ENCODE assay signal across 13 mouse cellular contexts in the genomic region with DNA sequence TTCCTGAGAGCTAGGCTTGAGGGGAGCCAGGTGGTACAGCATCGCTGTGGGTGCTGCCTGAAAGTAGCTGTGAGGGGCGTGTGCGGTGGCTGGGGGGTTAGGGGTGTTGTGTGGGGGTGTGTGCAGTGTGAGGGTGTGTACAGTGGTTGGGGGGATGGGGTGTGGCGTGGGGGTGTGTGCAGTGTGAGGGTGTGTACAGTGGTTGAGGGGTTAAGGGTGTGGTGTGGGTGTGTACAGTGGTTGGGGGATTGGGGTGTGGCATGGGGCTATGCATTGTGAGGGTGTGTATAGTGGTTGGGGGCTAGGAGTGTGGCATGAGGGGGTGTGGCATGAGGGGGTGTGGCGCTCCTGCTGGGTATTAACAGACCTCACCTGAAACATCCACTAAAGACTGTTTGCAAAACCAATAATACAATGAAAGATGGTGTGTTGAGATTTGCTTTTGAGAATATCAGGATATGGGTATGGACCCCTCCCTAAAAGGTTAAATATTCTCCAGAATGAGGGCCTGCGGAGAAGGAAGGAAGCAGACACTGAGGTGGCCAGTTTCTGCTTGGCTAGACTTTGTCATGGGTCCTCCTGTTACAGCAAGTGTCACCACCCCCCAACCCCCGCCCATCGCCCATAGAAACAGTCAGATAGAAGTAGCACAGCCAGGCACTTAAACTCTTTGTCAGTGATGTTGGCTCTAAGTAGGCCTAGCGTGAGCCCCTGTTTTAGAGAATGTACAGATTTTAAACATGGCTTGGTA. TPM values are rescaled to one million over a fixed set of nuclear protein-coding genes. Genes with fewer than 3 reads are reported as not detected.
A peak's percentile ranks its signal among the peaks of the same experiment; 100 is the strongest.
DNase-seq lines count a peak whose midpoint lies in the region; ATAC-seq and TF ChIP-seq lines count a peak whose summit lies in the region.
"Had no signal": no experiment of that assay in that cellular context is flagged by ENCODE, and none has a peak within 500 bp of the region (broad histone marks: within the 10 kb centered on the region; RNA-seq: fewer than 3 reads in every experiment).

No protein-coding gene starts in this region.

- peaks cover 36% of the 10 kb centered on the region for H3K4me1 ChIP-seq in kidney, embryonic 15.5 days
- peaks cover 12 to 31% of the 10 kb centered on the region in 2 experiments for H3K4me1 ChIP-seq in ES-E14 (ENCODE audit: control insufficient read depth in 2 of 2, insufficient read depth in 2 of 2, low read length in 2 of 2, poor library complexity in 1 of 2)
- H3K4me1 ChIP-seq in embryonic facial prominence, embryonic 15.5 days: peaks cover 3% of the 10 kb centered on the region
- H3K4me1 ChIP-seq in liver, embryonic 15.5 days (replicated peaks): peaks cover 45% of the 10 kb centered on the region

- no peak for DNase-seq in kidney, adult 8-10 months
- no peak for DNase-seq in ES-E14 (ENCODE audit: low read depth, low spot score)
- DNase-seq in thymus, postnatal 4 days: no peak
- DNase-seq in frontal cortex, postnatal 10 days (ENCODE audit: low spot score in 2 of 2): no peak
- DNase-seq in spleen, postnatal 4 days (ENCODE audit: low spot score in 2 of 2): no peak
- DNase-seq: cerebellum, adult 18-20 months; gastrocnemius, postnatal 36 days; lung, adult 2 months had no signal

- H3K4me2 ChIP-seq in kidney, embryonic 15.5 days: no peak overlapping the region
- H3K4me2 ChIP-seq in embryonic facial prominence, embryonic 15.5 days (replicated peaks): no peak overlapping the region
- H3K4me2 ChIP-seq in liver, embryonic 15.5 days: peak overlapping the region; percentile 11; the same call in 1 of the 2 replicates

- in situ Hi-C loops in ES-E14 (cut with MboI; ENCODE audit: low sequenced_read_pairs in 2 of 2, unreplicated experiment in 2 of 2): no loop called here

- H3K4me3 ChIP-seq in kidney, embryonic 15.5 days (replicated peaks): no peak overlapping the region
- no peak overlapping the region for H3K4me3 ChIP-seq in ES-E14 (ENCODE audit: insufficient read depth in 1 of 2, low read depth in 1 of 2, low read length in 2 of 2, poor library complexity in 1 of 2, severe bottlenecking in 1 of 2)
- no peak overlapping the region for H3K4me3 ChIP-seq in embryonic facial prominence, embryonic 15.5 days (replicated peaks)
- no peak overlapping the region for H3K4me3 ChIP-seq in liver, embryonic 15.5 days (replicated peaks)
- H3K4me3 ChIP-seq: megakaryocyte, embryonic 14.5 days had no signal

- WGBS in kidney, embryonic 15.5 days: 76% methylated on average over 9 of the region's 9 CpGs
- 78% methylated on average over 9 of the region's 9 CpGs for WGBS in embryonic facial prominence, embryonic 15.5 days
- WGBS in liver, embryonic 15.5 days (ENCODE audit: insufficient replicate concordance): 61% methylated on average over 9 of the region's 9 CpGs

- peaks cover 16% of the 10 kb centered on the region for H3K36me3 ChIP-seq in kidney, embryonic 15.5 days
- H3K36me3 ChIP-seq in ES-E14 (ENCODE audit: control insufficient read depth, insufficient read depth, low read length, poor library complexity, severe bottlenecking): no peaks in the 10 kb centered on the region
- H3K36me3 ChIP-seq in embryonic facial prominence, embryonic 15.5 days: peaks cover 5% of the 10 kb centered on the region; the same call in 1 of the 2 replicates
- no peaks in the 10 kb centered on the region for H3K36me3 ChIP-seq in liver, embryonic 15.5 days (replicated peaks)

- H3K27me3 ChIP-seq in kidney, embryonic 15.5 days: no peaks in the 10 kb centered on the region
- H3K27me3 ChIP-seq in embryonic facial prominence, embryonic 15.5 days: no peaks in the 10 kb centered on the region
- no peaks in the 10 kb centered on the region for H3K27me3 ChIP-seq in liver, embryonic 15.5 days
- H3K27me3 ChIP-seq: megakaryocyte, embryonic 14.5 days; Patski had no signal

- no peaks in the 10 kb centered on the region for H3K9me3 ChIP-seq in kidney, embryonic 15.5 days (replicated peaks)
- H3K9me3 ChIP-seq in ES-E14 (ENCODE audit: control insufficient read depth, insufficient read depth, low read depth, low read length): no peaks in the 10 kb centered on the region
- no peaks in the 10 kb centered on the region for H3K9me3 ChIP-seq in embryonic facial prominence, embryonic 15.5 days (replicated peaks)
- H3K9me3 ChIP-seq in liver, embryonic 15.5 days (replicated peaks): no peaks in the 10 kb centered on the region
- H3K9me3 ChIP-seq: megakaryocyte, embryonic 14.5 days had no signal

- H3K27ac ChIP-seq in kidney, embryonic 15.5 days: peak overlapping the region; percentile 85
- H3K27ac ChIP-seq in ES-E14 (ENCODE audit: insufficient read depth, low read depth, low read length, poor library complexity, severe bottlenecking): peak overlapping the region; percentile 42; the same call in 1 of the 2 replicates
- H3K27ac ChIP-seq in embryonic facial prominence, embryonic 15.5 days (replicated peaks): no peak overlapping the region
- H3K27ac ChIP-seq in liver, embryonic 15.5 days (replicated peaks): peak overlapping the region; percentile 71

- ATAC-seq in kidney, embryonic 15.5 days (replicated peaks; ENCODE audit: low FRiP score): peak; percentile 41
- 0 out of 2 replicates have a peak, but pooled peaks have one; percentile 49 for ATAC-seq in embryonic facial prominence, embryonic 15.5 days (ENCODE audit: insufficient number of reproducible peaks, low FRiP score, low TSS enrichment, low read depth)
- peak; percentile 20; the same call in 1 of the 2 replicates for ATAC-seq in liver, embryonic 15.5 days (ENCODE audit: insufficient read depth)
- ATAC-seq: Patski had no signal

- no peak overlapping the region for H3K9ac ChIP-seq in kidney, embryonic 15.5 days
- H3K9ac ChIP-seq in ES-E14 (ENCODE audit: insufficient read depth, low read depth, low read length, poor library complexity, severe bottlenecking): no peak overlapping the region
- H3K9ac ChIP-seq in embryonic facial prominence, embryonic 15.5 days: no peak overlapping the region
- no peak overlapping the region for H3K9ac ChIP-seq in liver, embryonic 15.5 days

TF ChIP-seq in ES-E14, 5 proteins besides CTCF, POLR2A, EP300 and RAD21:
- TF ChIP-seq CHD2 (IDR thresholded peaks at IDR 0.05; ENCODE audit: low read depth, low read length) (no peak), ZNF384 (IDR thresholded peaks at IDR 0.05; ENCODE audit: low read depth, low read length) (no peak), ZC3H11A (IDR thresholded peaks at IDR 0.05; ENCODE audit: borderline replicate concordance, low read depth, low read length) (no peak), HCFC1 (IDR thresholded peaks at IDR 0.05; ENCODE audit: borderline replicate concordance, insufficient read depth, low read length) (no peak), MAFK (IDR thresholded peaks at IDR 0.05; ENCODE audit: insufficient read depth, low read depth, low read length) (no peak)

RNA-seq across cellular contexts. Expression of a gene that starts 49.0 kb away (rescaled TPM):
- 3.2 and 3.8 TPM in 2 replicates for polyA plus RNA-seq in kidney, embryonic 15.5 days (2015; fragmentation: Nextera tagmentation; extraction: Ambion mirVana)
- total RNA-seq in ES-E14 (2012; rRNA removed): 6.1 and 8.8 TPM in 2 replicates
- 3.1 and 4.0 TPM in 2 replicates for polyA plus RNA-seq in embryonic facial prominence, embryonic 15.5 days (2015; fragmentation: Nextera tagmentation; extraction: Ambion mirVana)
- 2.4 and 2.6 TPM in 2 replicates for polyA plus RNA-seq in liver, embryonic 15.5 days (2015; fragmentation: Nextera tagmentation; extraction: Ambion mirVana)

RNA-seq across cellular contexts. Expression of a gene that starts 51.0 kb away (rescaled TPM):
- polyA plus RNA-seq in kidney, embryonic 15.5 days (2015; fragmentation: Nextera tagmentation; extraction: Ambion mirVana): 34.8 and 36.4 TPM in 2 replicates
- total RNA-seq in ES-E14 (2012; rRNA removed): 8.2 and 8.8 TPM in 2 replicates
- 31.0 and 33.3 TPM in 2 replicates for polyA plus RNA-seq in embryonic facial prominence, embryonic 15.5 days (2015; fragmentation: Nextera tagmentation; extraction: Ambion mirVana)
- 11.9 and 13.4 TPM in 2 replicates for polyA plus RNA-seq in liver, embryonic 15.5 days (2015; fragmentation: Nextera tagmentation; extraction: Ambion mirVana)
